Mouse (Mus musculus) cerebellum, adult (tissue): Measurements from ENCODE around the gene Timp2.

Experiments
- ATAC-seq: cut with Nextera tagmentation; 2 replicates; pipeline ENCODE4 v1.9.2; 2017; ENCODE audit warnings: mild to moderate bottlenecking, moderate library complexity, mixed read lengths; ENCODE audit not compliant: insufficient number of reproducible peaks, low FRiP score, low TSS enrichment

The Timp2 gene

GRCm38 (mm10) chr11:118256371-118256770 lies 99.2 kb downstream of the Timp2 start:
- ATAC-seq: no peak

DNA sequence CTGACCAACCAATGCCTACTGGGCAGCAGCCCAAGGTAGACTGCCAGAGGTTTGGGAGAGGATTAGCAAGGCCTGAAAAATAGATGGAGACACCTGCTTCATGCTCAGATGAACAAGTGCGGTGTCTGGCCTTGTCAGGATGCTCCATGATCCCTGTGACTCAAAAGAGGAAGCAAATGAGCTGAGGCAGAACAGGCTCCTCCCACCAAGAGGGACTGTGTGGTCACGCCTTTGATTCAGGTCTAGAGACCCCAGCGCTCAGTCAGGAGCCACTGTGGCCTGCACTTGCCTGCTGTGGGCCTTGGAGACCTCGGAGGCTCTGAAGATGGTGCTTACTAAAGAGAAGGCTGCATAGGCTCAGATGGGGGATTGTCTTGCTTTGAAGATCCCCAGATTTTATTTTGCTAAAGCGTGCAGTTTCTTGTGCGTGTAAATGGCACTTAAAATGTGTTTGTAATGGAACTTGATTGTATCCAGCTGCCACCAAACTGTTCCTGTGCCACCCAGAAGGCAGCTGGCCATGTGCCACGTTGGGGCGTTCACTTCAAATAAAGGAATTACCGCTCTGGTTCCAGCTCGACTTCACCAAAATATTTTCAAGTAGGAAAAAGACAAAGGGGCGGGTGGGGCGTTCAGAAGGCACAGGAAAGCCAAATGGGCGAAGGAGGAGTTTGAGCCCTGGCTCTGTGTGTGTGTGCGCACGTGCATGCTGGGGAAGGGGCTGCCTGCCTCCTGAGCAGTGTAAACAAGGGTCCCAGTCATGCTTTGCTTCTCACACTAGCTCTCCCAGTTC lies 101.2 kb downstream of the Timp2 start:
- ATAC-seq: peak; percentile 71; the same call in 1 of the 2 replicates

GRCm38 (mm10) chr11:118253447-118254158 lies 101.9 kb downstream of the Timp2 start:
- no peak for ATAC-seq
